Mouse (Mus musculus): Measurements from ENCODE around the gene Kif17.

- no peak for TF ChIP-seq CTCF (IDR thresholded peaks at IDR 0.05; ENCODE audit: control insufficient read depth, insufficient read depth, low read length)
- TF ChIP-seq POLR2A (IDR thresholded peaks at IDR 0.05; ENCODE audit: borderline replicate concordance, control insufficient read depth, low read depth, low read length): no peak
These were observed 80.0 kb downstream of the Kif17 start for GRCm38 (mm10) chr4:138330264-138330671.
